Mouse (Mus musculus) kidney, adult 2 months (tissue): Measurements from ENCODE around the gene Prss16. TPM values are rescaled to one million over a fixed set of nuclear protein-coding genes. Genes with fewer than 3 reads are reported as not detected.
A peak's percentile ranks its signal among the peaks of the same experiment; 100 is the strongest.

ENCODE experiments used
- DNase-seq: peaks from one replicate; pipeline ENCODE4 v3.0.0; 2021
- H3K27ac ChIP-seq: fragments of 200-500 bp; 2 replicates; pipeline ENCODE4 v1.5.1; 2012; ENCODE audit warnings: low read depth, low read length, control low read depth, inconsistent platforms; ENCODE audit not compliant: insufficient read depth
- H3K27me3 ChIP-seq: fragments of 200-500 bp; replicated peaks from 2 replicates; pipeline ENCODE4 v1.6.1; 2012; ENCODE audit warnings: mild to moderate bottlenecking, moderate library complexity, low read length, inconsistent platforms; ENCODE audit not compliant: control insufficient read depth, insufficient read depth
- H3K36me3 ChIP-seq: fragments of 200-500 bp; 2 replicates; pipeline ENCODE4 v1.6.1; 2012; ENCODE audit warnings: mild to moderate bottlenecking, moderate library complexity, low read length, inconsistent platforms; ENCODE audit not compliant: control insufficient read depth, insufficient read depth
- H3K4me1 ChIP-seq: fragments of 200-500 bp; 2 replicates; pipeline ENCODE4 v1.6.1; 2011; ENCODE audit warnings: low read length; ENCODE audit not compliant: control insufficient read depth, insufficient read depth
- H3K4me3 ChIP-seq: fragments of 200-500 bp; 2 replicates; pipeline ENCODE4 v1.5.1; 2011; ENCODE audit warnings: mild to moderate bottlenecking, low read depth, low read length, control low read depth; ENCODE audit not compliant: insufficient read depth
- CTCF ChIP-seq: fragments of 200-500 bp; conservative IDR thresholded peaks from 2 replicates; pipeline ENCODE4 v1.5.1; 2011; ENCODE audit warnings: low read depth, mild to moderate bottlenecking, control low read depth, low read length, moderate library complexity, mixed read lengths; ENCODE audit not compliant: insufficient read depth, insufficient read length
- POLR2A ChIP-seq: fragments of 200-500 bp; IDR thresholded peaks from one replicate; pipeline ENCODE4 v1.6.1; 2011; ENCODE audit warnings: low read depth, low read length, control low read depth
- WGBS: fragments of 180-500 bp; shearing (Covaris S2); methylation state at CpG from one replicate; pipeline ENCODE4 v1.1.7; 2018; 5-methylcytosine and 5-hydroxymethylcytosine counted together
- polyA plus RNA-seq: library from polyadenylated mRNA; depleted of rRNA; stranded (reverse); fragments of >200 nt; gene quantifications from 2 replicates; pipeline ENCODE4 v1.2.3, GENCODE M21; 2012

Gene Prss16
- polyA plus RNA-seq, 1 experiment = not detected

- Histone ChIP-seq H3K4me1 (peaks cover 3% of the 10 kb centered on the region; the same call in 1 of the 2 replicates), H3K27me3 (no peaks in the 10 kb centered on the region), H3K4me3 (peak overlapping the region; percentile 31; the same call in 1 of the 2 replicates), H3K36me3 (no peaks in the 10 kb centered on the region), H3K27ac (peak overlapping the region; percentile 96)
- WGBS = 3% methylated on average over 14 of the region's 14 CpGs
- peak; percentile 84 for DNase-seq
- no peak for TF ChIP-seq CTCF
These were observed 25.1 kb upstream of the Prss16 start for GRCm38 (mm10) chr13:22034443-22035266.

- Histone ChIP-seq H3K4me3 (no peak overlapping the region), H3K27ac (peak overlapping the region; percentile 89)
These were observed 24.4 kb upstream of the Prss16 start for GRCm38 (mm10) chr13:22033741-22034442.

GRCm38 (mm10) chr13:22030493-22030892, 21.0 kb upstream of the Prss16 start:
- no peaks in the 10 kb centered on the region for H3K36me3 ChIP-seq
- H3K27ac ChIP-seq = no peak overlapping the region
- DNase-seq = peak; percentile 37
- no peaks in the 10 kb centered on the region; the same call in 1 of the 2 replicates for H3K4me1 ChIP-seq
- H3K4me3 ChIP-seq = no peak overlapping the region
- TF ChIP-seq CTCF (no peak), POLR2A (no peak)
- 4% methylated on average over 4 of the region's 4 CpGs for WGBS
- H3K27me3 ChIP-seq = no peaks in the 10 kb centered on the region

More at GRCm38 (mm10) chr13:22033741-22034442, 24.4 kb upstream of the Prss16 start:
- 46% methylated on average over 5 of the region's 5 CpGs for WGBS
- H3K27me3 ChIP-seq = no peaks in the 10 kb centered on the region
- peaks cover 3% of the 10 kb centered on the region; the same call in 1 of the 2 replicates for H3K4me1 ChIP-seq
- H3K36me3 ChIP-seq = no peaks in the 10 kb centered on the region
- no peak for TF ChIP-seq POLR2A
- TF ChIP-seq CTCF = no peak
- DNase-seq = no peak

- 63% methylated on average over 8 of the region's 8 CpGs for WGBS
- no peak for TF ChIP-seq CTCF
- TF ChIP-seq POLR2A = no peak
- H3K27me3 ChIP-seq = no peaks in the 10 kb centered on the region
- H3K36me3 ChIP-seq = no peaks in the 10 kb centered on the region
- no peak for DNase-seq
- no peak overlapping the region for H3K4me3 ChIP-seq
- no peaks in the 10 kb centered on the region; the same call in 1 of the 2 replicates for H3K4me1 ChIP-seq
- H3K27ac ChIP-seq = no peak overlapping the region
These were observed 20.4 kb upstream of the Prss16 start for GRCm38 (mm10) chr13:22029928-22030327.

- TF ChIP-seq POLR2A = no peak
- TF ChIP-seq CTCF = peak; percentile 98
- peak; percentile 97 for DNase-seq
- Histone ChIP-seq H3K36me3 (no peaks in the 10 kb centered on the region), H3K27ac (no peak overlapping the region), H3K4me1 (no peaks in the 10 kb centered on the region; the same call in 1 of the 2 replicates), H3K4me3 (peak overlapping the region; percentile 51), H3K27me3 (no peaks in the 10 kb centered on the region)
- WGBS = 4% methylated on average over 40 of the region's 40 CpGs
These were observed 19.3 kb upstream of the Prss16 start for GRCm38 (mm10) chr13:22028673-22029460.

GRCm38 (mm10) chr13:22026058-22027031, 16.8 kb upstream of the Prss16 start:
- Histone ChIP-seq H3K36me3 (no peaks in the 10 kb centered on the region), H3K27ac (no peak overlapping the region), H3K4me1 (no peaks in the 10 kb centered on the region), H3K27me3 (no peaks in the 10 kb centered on the region), H3K4me3 (peak overlapping the region; percentile 11)
- WGBS = 12% methylated on average over 35 of the region's 35 CpGs
- peak; percentile 85 for DNase-seq
- TF ChIP-seq POLR2A = no peak
- no peak for TF ChIP-seq CTCF
